Mouse (Mus musculus): ENCODE measurements around the gene Shb. TPM values are rescaled to one million over a fixed set of nuclear protein-coding genes. Genes with fewer than 3 reads are reported as not detected.
A peak's percentile ranks its signal among the peaks of the same experiment; 100 is the strongest.

Gene Shb
- polyA plus RNA-seq, 1 experiment from 2014 or later: 6.6 TPM

DNA sequence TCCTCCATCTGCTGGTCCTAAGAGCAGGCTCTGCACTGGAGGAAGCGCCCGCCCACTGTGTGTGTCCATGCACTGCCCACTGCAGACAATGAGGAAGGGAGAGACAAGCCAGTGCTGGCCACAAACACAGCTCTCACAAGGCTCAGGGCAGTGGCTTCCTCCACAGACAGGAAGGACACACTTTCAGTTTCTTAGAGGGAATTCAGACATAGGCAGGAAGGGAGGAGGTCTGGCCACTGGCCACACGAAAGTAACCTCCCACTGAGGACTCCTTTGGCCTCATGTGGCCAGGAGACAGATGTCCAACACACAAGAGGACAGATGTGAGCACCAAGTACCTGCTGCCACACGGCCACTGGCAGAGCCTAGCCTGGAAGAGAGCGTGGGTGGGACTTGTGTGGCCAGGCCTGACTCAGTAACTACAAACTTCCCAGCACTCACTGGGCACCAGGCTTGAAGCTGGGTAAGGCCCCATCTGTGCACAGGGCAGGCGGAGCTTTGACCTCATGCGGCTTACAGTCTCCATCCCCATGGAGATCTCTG is 79.6 kb downstream of the Shb start:
- Histone ChIP-seq H3K36me3 (peaks cover 9% of the 10 kb centered on the region; the same call in 1 of the 2 replicates), H3K9ac (replicated peaks) (no peak overlapping the region), H3K27me3 (peaks cover 16% of the 10 kb centered on the region), H3K9me3 (no peaks in the 10 kb centered on the region), H3K4me2 (peak overlapping the region; percentile 23; the same call in 1 of the 2 replicates), H3K27ac (peak overlapping the region; percentile 81), H3K4me1 (replicated peaks) (peaks cover 65% of the 10 kb centered on the region), H3K4me3 (replicated peaks) (no peak overlapping the region)
- no peak for ATAC-seq (ENCODE audit: insufficient number of reproducible peaks, insufficient read depth, low FRiP score, low TSS enrichment, low read depth)
- WGBS: 41% methylated on average over 7 of the region's 7 CpGs

DNA sequence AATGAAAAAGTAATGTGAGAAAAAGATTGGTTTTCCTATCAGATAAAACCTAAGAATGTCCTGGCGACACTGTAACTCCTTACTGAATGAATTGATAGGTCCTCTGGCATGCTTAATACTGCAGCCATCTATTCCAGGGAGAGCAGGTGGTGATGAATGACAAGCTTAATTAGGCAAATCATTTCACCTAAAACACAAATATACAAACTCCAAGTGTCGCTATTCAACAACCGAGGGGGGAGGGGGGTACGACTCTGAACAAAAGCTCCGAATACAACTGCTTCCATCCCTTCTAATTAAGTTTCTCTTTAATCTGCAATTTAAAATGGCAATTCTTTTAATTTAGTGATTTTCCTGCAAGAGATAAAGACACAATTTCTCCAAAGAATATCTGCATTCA is 83.3 kb downstream of the Shb start:
- Histone ChIP-seq H3K27ac (no peak overlapping the region), H3K27me3 (peaks cover 10% of the 10 kb centered on the region; the same call in 1 of the 2 replicates), H3K9me3 (no peaks in the 10 kb centered on the region), H3K36me3 (peaks cover 18% of the 10 kb centered on the region), H3K4me3 (replicated peaks) (no peak overlapping the region), H3K4me2 (no peak overlapping the region), H3K9ac (replicated peaks) (no peak overlapping the region), H3K4me1 (replicated peaks) (peaks cover 61% of the 10 kb centered on the region)
- WGBS: 79% methylated on average over 5 of the region's 5 CpGs
- ATAC-seq (ENCODE audit: insufficient number of reproducible peaks, insufficient read depth, low FRiP score, low TSS enrichment, low read depth): no peak

- Histone ChIP-seq H3K9me3 (no peaks in the 10 kb centered on the region), H3K27ac (no peak overlapping the region), H3K4me3 (replicated peaks) (no peak overlapping the region), H3K4me2 (no peak overlapping the region), H3K4me1 (replicated peaks) (peaks cover 56% of the 10 kb centered on the region), H3K27me3 (peaks cover 13% of the 10 kb centered on the region), H3K36me3 (peaks cover 22% of the 10 kb centered on the region), H3K9ac (replicated peaks) (no peak overlapping the region)
- WGBS: 89% methylated on average over 7 of the region's 7 CpGs
- no peak for ATAC-seq (ENCODE audit: insufficient number of reproducible peaks, insufficient read depth, low FRiP score, low TSS enrichment, low read depth)
These were observed 83.8 kb downstream of the Shb start for GRCm38 (mm10) chr4:45448481-45448880.

- no peak overlapping the region for H3K27ac ChIP-seq
- no peak overlapping the region for H3K9ac ChIP-seq (replicated peaks)
- no peaks in the 10 kb centered on the region for H3K9me3 ChIP-seq
- no peak overlapping the region for H3K4me3 ChIP-seq (replicated peaks)
- peaks cover 18% of the 10 kb centered on the region for H3K27me3 ChIP-seq
- 89% methylated on average over 5 of the region's 5 CpGs for WGBS
- peaks cover 32% of the 10 kb centered on the region for H3K36me3 ChIP-seq
- no peak overlapping the region for H3K4me2 ChIP-seq
- H3K4me1 ChIP-seq (replicated peaks): peaks cover 43% of the 10 kb centered on the region
- ATAC-seq (ENCODE audit: insufficient number of reproducible peaks, insufficient read depth, low FRiP score, low TSS enrichment, low read depth): no peak
These were observed 85.1 kb downstream of the Shb start for GRCm38 (mm10) chr4:45447196-45447595.

GRCm38 (mm10) chr4:45445235-45445634 is 87.0 kb downstream of the Shb start:
- no peaks in the 10 kb centered on the region for H3K9me3 ChIP-seq
- H3K36me3 ChIP-seq: peaks cover 44% of the 10 kb centered on the region
- no peak overlapping the region for H3K4me2 ChIP-seq
- no peak overlapping the region for H3K9ac ChIP-seq (replicated peaks)
- no peak overlapping the region for H3K4me3 ChIP-seq (replicated peaks)
- ATAC-seq (ENCODE audit: insufficient number of reproducible peaks, insufficient read depth, low FRiP score, low TSS enrichment, low read depth): no peak
- H3K27ac ChIP-seq: no peak overlapping the region
- H3K4me1 ChIP-seq (replicated peaks): peaks cover 27% of the 10 kb centered on the region
- 66% methylated on average over 3 of the region's 3 CpGs for WGBS
- H3K27me3 ChIP-seq: peaks cover 13% of the 10 kb centered on the region

DNA sequence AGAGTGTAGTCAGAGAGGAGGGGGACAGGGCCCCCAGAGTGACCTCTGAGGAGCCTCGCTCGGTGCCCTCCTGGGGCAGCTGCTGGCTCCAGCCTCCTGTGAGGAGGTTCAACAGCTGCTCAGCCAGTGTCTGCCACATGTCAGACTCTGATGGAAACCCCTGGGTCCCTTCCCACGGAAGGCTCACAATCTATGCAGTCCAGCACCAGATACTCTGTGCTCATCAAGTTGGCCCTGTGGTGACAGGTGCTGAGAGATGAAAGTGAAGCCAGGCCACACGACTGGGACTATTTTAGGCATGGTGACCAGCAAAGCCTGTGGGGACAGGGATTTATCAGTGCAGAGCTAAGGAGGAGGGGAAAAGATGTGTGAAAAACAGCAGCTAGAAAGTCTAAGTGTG is 87.5 kb downstream of the Shb start:
- peaks cover 27% of the 10 kb centered on the region for H3K4me1 ChIP-seq (replicated peaks)
- ATAC-seq (ENCODE audit: insufficient number of reproducible peaks, insufficient read depth, low FRiP score, low TSS enrichment, low read depth): no peak; the same call in 1 of the 2 replicates
- H3K4me2 ChIP-seq: no peak overlapping the region
- H3K27me3 ChIP-seq: peaks cover 13% of the 10 kb centered on the region
- H3K36me3 ChIP-seq: peaks cover 44% of the 10 kb centered on the region
- no peak overlapping the region for H3K27ac ChIP-seq
- H3K9me3 ChIP-seq: no peaks in the 10 kb centered on the region
- WGBS: 34% methylated on average over 4 of the region's 4 CpGs
- no peak overlapping the region for H3K4me3 ChIP-seq (replicated peaks)
- no peak overlapping the region for H3K9ac ChIP-seq (replicated peaks)

DNA sequence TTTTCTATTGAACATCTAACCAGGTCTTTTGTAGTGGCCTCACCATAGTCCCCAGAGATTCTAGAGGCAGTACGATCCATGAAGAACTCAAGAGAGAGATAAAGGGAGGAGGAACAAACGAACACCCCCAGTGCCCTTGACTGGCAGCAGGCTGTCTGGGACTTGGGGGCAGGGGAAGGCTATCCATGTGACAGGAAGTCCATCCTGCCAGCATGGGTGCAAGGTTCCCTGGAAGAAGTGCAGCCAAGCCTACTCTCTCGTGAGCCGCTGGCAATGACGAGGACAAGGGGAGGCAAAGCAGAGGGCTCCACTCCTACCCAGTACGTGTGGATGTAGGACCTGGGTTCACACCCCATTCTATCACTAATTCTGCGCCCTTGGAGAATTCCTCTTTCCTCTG is 88.6 kb downstream of the Shb start:
- 87% methylated on average over 7 of the region's 7 CpGs for WGBS
- H3K36me3 ChIP-seq: peaks cover 44% of the 10 kb centered on the region
- H3K27ac ChIP-seq: no peak overlapping the region
- H3K4me3 ChIP-seq (replicated peaks): no peak overlapping the region
- ATAC-seq (ENCODE audit: insufficient number of reproducible peaks, insufficient read depth, low FRiP score, low TSS enrichment, low read depth): no peak
- H3K9me3 ChIP-seq: no peaks in the 10 kb centered on the region
- H3K27me3 ChIP-seq: peaks cover 13% of the 10 kb centered on the region
- H3K4me2 ChIP-seq: no peak overlapping the region
- H3K4me1 ChIP-seq (replicated peaks): peaks cover 33% of the 10 kb centered on the region
- H3K9ac ChIP-seq (replicated peaks): no peak overlapping the region

DNA sequence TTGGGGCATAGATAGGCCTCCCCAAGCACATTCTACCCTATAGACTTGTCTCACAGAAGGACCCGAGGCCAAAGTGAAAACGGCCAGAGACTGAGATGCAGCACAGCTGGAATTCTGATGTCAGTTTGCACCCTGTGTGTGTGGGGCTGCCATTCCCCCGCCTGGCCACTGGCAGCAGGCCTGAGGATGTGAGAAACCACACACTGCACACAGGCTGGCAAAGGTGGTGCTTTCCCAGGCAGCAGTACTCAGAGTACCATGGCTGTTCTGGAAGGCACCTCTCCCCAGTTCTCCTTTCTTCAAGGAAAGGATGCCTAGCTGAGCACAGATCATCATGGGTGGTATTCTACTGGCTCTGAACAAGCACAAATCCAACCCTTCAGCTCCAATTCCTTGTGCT is 90.0 kb downstream of the Shb start:
- Histone ChIP-seq H3K27ac (no peak overlapping the region), H3K4me3 (replicated peaks) (no peak overlapping the region), H3K27me3 (peaks cover 13% of the 10 kb centered on the region; the same call in 1 of the 2 replicates), H3K4me1 (replicated peaks) (peaks cover 42% of the 10 kb centered on the region), H3K9ac (replicated peaks) (no peak overlapping the region), H3K9me3 (no peaks in the 10 kb centered on the region), H3K4me2 (no peak overlapping the region), H3K36me3 (peaks cover 43% of the 10 kb centered on the region)
- WGBS: 71% methylated on average over 3 of the region's 3 CpGs
- ATAC-seq (ENCODE audit: insufficient number of reproducible peaks, insufficient read depth, low FRiP score, low TSS enrichment, low read depth): no peak

GRCm38 (mm10) chr4:45441778-45442177 is 90.5 kb downstream of the Shb start:
- Histone ChIP-seq H3K27me3 (peaks cover 13% of the 10 kb centered on the region; the same call in 1 of the 2 replicates), H3K9ac (replicated peaks) (no peak overlapping the region), H3K27ac (no peak overlapping the region), H3K4me1 (replicated peaks) (peaks cover 44% of the 10 kb centered on the region), H3K36me3 (peaks cover 39% of the 10 kb centered on the region), H3K4me3 (replicated peaks) (no peak overlapping the region), H3K9me3 (no peaks in the 10 kb centered on the region), H3K4me2 (no peak overlapping the region)
- ATAC-seq (ENCODE audit: insufficient number of reproducible peaks, insufficient read depth, low FRiP score, low TSS enrichment, low read depth): no peak
- 67% methylated on average over 1 of the region's 1 CpGs for WGBS

DNA sequence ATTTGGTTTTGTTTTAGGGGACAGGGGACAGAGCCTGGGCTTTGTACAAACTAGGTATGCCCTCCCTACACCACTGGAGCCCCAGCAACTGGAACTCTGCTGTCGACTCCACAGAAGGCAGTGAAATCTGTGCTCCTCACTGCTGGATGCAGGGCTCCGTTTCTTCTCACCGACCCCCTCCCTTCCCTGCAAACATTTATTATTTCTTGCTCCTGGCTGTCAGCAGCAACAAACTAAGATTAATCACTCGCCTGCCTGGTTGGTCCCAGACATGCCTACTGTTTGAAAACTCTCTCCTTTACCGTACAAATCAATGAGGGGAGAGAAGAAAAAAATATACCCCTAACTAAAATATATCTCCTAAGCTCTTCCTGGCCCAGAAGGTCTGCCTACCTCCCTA is 93.0 kb downstream of the Shb start:
- Histone ChIP-seq H3K9me3 (no peaks in the 10 kb centered on the region), H3K27me3 (peaks cover 13% of the 10 kb centered on the region; the same call in 1 of the 2 replicates), H3K36me3 (peaks cover 29% of the 10 kb centered on the region), H3K4me2 (no peak overlapping the region), H3K27ac (peak overlapping the region; percentile 50), H3K9ac (replicated peaks) (0 out of 2 replicates have a peak overlapping the region, but pooled peaks have one; percentile 27), H3K4me1 (replicated peaks) (peaks cover 63% of the 10 kb centered on the region), H3K4me3 (replicated peaks) (no peak overlapping the region)
- no peak for ATAC-seq (ENCODE audit: insufficient number of reproducible peaks, insufficient read depth, low FRiP score, low TSS enrichment, low read depth)
- WGBS: 14% methylated on average over 5 of the region's 5 CpGs

GRCm38 (mm10) chr4:45437010-45437409 is 95.3 kb downstream of the Shb start:
- peaks cover 5% of the 10 kb centered on the region; the same call in 1 of the 2 replicates for H3K27me3 ChIP-seq
- peaks cover 11% of the 10 kb centered on the region; the same call in 1 of the 2 replicates for H3K36me3 ChIP-seq
- WGBS: 26% methylated on average over 3 of the region's 3 CpGs
- H3K27ac ChIP-seq: peak overlapping the region; percentile 72
- H3K4me3 ChIP-seq (replicated peaks): no peak overlapping the region
- no peak for ATAC-seq (ENCODE audit: insufficient number of reproducible peaks, insufficient read depth, low FRiP score, low TSS enrichment, low read depth)
- H3K9ac ChIP-seq (replicated peaks): no peak overlapping the region
- H3K4me1 ChIP-seq (replicated peaks): peaks cover 85% of the 10 kb centered on the region
- H3K9me3 ChIP-seq: no peaks in the 10 kb centered on the region
- no peak overlapping the region for H3K4me2 ChIP-seq

- H3K4me3 ChIP-seq (replicated peaks): no peak overlapping the region
- H3K9ac ChIP-seq (replicated peaks): no peak overlapping the region
- 56% methylated on average over 7 of the region's 7 CpGs for WGBS
- H3K27ac ChIP-seq: peak overlapping the region; percentile 72
- no peak for ATAC-seq (ENCODE audit: insufficient number of reproducible peaks, insufficient read depth, low FRiP score, low TSS enrichment, low read depth)
- H3K4me2 ChIP-seq: peak overlapping the region; percentile 3; the same call in 1 of the 2 replicates
- H3K9me3 ChIP-seq: no peaks in the 10 kb centered on the region
- H3K27me3 ChIP-seq: 0 out of 2 replicates have a peak, but pooled peaks cover 5% of the 10 kb centered on the region
- H3K4me1 ChIP-seq (replicated peaks): peaks cover 88% of the 10 kb centered on the region
- peaks cover 5% of the 10 kb centered on the region; the same call in 1 of the 2 replicates for H3K36me3 ChIP-seq
These were observed 95.8 kb downstream of the Shb start for GRCm38 (mm10) chr4:45436383-45436913.

All from limb, embryonic 12.5 days (tissue).